Mouse (Mus musculus): ENCODE measurements around the gene Fam161a. TPM values are rescaled to one million over a fixed set of nuclear protein-coding genes. Genes with fewer than 3 reads are reported as not detected.

Fam161a gene
- polyA plus RNA-seq, 1 experiment from 2014 or later: 3.2 TPM

- Histone ChIP-seq H3K9ac (ENCODE audit: low read length) (no peak overlapping the region), H3K4me3 (ENCODE audit: low read depth, low read length) (no peak overlapping the region), H3K36me3 (ENCODE audit: control insufficient read depth, insufficient read depth, low read length) (no peaks in the 10 kb centered on the region), H3K27me3 (ENCODE audit: control insufficient read depth, insufficient read depth, low read length) (no peaks in the 10 kb centered on the region), H3K27ac (replicated peaks) (no peak overlapping the region), H3K9me3 (ENCODE audit: control insufficient read depth, low read length) (no peaks in the 10 kb centered on the region), H3K4me2 (replicated peaks; ENCODE audit: low read depth) (no peak overlapping the region), H3K4me1 (replicated peaks; ENCODE audit: control insufficient read depth, insufficient read depth) (no peaks in the 10 kb centered on the region)
- ATAC-seq (ENCODE audit: low FRiP score, low TSS enrichment) (no peak), DNase-seq (ENCODE audit: low spot score) (no peak)
- WGBS: 92% methylated on average over 14 of the region's 14 CpGs
- TF ChIP-seq CTCF (IDR thresholded peaks at IDR 0.05; ENCODE audit: low read depth) (no peak), EP300 (optimal IDR thresholded peaks at IDR 0.05) (no peak)
Observed at GRCm38 (mm10) chr11:23020841-23021240, 13.5 kb downstream of the Fam161a start.

DNA sequence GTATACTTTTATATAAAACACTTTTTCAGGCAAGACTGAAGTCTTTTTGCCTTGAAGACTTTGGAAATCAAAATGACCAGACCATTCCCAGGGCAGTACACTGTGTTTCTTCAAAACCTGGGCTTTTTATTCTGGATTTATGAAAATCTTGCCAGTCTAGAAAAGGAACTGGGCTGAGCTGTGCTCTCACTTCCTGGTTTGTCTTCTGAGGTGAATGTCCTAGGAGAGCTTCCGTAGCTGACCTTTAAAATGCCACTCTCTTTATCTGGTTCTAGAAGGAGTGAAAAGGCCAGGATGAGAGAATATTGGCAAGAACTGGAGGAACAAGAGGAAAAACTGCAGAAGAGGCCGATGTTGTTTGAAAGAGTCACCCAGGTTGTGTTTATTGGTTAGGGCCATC is 15.8 kb downstream of the Fam161a start:
- Histone ChIP-seq H3K4me2 (replicated peaks; ENCODE audit: low read depth) (no peak overlapping the region), H3K36me3 (ENCODE audit: control insufficient read depth, insufficient read depth, low read length) (no peaks in the 10 kb centered on the region), H3K4me3 (ENCODE audit: low read depth, low read length) (no peak overlapping the region), H3K9ac (ENCODE audit: low read length) (no peak overlapping the region), H3K27me3 (ENCODE audit: control insufficient read depth, insufficient read depth, low read length) (no peaks in the 10 kb centered on the region), H3K9me3 (ENCODE audit: control insufficient read depth, low read length) (no peaks in the 10 kb centered on the region), H3K4me1 (replicated peaks; ENCODE audit: control insufficient read depth, insufficient read depth) (no peaks in the 10 kb centered on the region), H3K27ac (replicated peaks) (no peak overlapping the region)
- DNase-seq (ENCODE audit: low spot score) (no peak), ATAC-seq (ENCODE audit: low FRiP score, low TSS enrichment) (no peak)
- no peak for TF ChIP-seq EP300 (optimal IDR thresholded peaks at IDR 0.05)
- 91% methylated on average over 2 of the region's 2 CpGs for WGBS

DNA sequence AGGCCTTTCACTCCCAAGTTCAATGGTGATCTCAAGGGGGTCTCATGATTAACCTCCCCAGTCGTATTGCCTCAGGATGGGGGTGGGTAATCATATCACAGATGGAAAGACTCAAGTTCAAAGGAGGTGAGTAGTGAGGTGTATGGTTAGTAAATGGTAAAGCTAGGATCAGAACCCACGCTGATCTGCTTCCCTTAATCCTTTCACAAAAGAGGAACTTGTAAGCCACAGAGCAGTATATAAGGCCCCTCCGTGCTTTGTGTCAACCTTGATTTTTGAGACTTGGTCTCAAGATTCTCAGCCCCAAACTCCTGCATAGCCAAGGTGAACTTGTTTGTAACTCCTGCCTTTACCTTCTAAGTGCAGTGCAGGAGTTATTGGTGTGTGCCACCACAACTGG is 16.8 kb downstream of the Fam161a start:
- Histone ChIP-seq H3K9ac (ENCODE audit: low read length) (no peak overlapping the region), H3K4me3 (ENCODE audit: low read depth, low read length) (no peak overlapping the region), H3K9me3 (ENCODE audit: control insufficient read depth, low read length) (no peaks in the 10 kb centered on the region), H3K27me3 (ENCODE audit: control insufficient read depth, insufficient read depth, low read length) (no peaks in the 10 kb centered on the region), H3K4me1 (replicated peaks; ENCODE audit: control insufficient read depth, insufficient read depth) (no peaks in the 10 kb centered on the region), H3K4me2 (replicated peaks; ENCODE audit: low read depth) (no peak overlapping the region), H3K36me3 (ENCODE audit: control insufficient read depth, insufficient read depth, low read length) (no peaks in the 10 kb centered on the region), H3K27ac (replicated peaks) (no peak overlapping the region)
- DNase-seq (ENCODE audit: low spot score) (no peak), ATAC-seq (ENCODE audit: low FRiP score, low TSS enrichment) (no peak)
- 73% methylated on average over 3 of the region's 3 CpGs for WGBS
- TF ChIP-seq EP300 (optimal IDR thresholded peaks at IDR 0.05) (no peak), CTCF (IDR thresholded peaks at IDR 0.05; ENCODE audit: low read depth) (no peak)

GRCm38 (mm10) chr11:23028957-23029356 is 21.6 kb downstream of the Fam161a start:
- no peak for ATAC-seq (ENCODE audit: low FRiP score, low TSS enrichment)
- 26% methylated on average over 3 of the region's 3 CpGs for WGBS
- no peaks in the 10 kb centered on the region for H3K9me3 ChIP-seq (ENCODE audit: control insufficient read depth, low read length)
- no peaks in the 10 kb centered on the region for H3K27me3 ChIP-seq (ENCODE audit: control insufficient read depth, insufficient read depth, low read length)
- H3K4me2 ChIP-seq (replicated peaks; ENCODE audit: low read depth): no peak overlapping the region
- no peak overlapping the region for H3K27ac ChIP-seq (replicated peaks)
- DNase-seq (ENCODE audit: low spot score): no peak
- H3K4me3 ChIP-seq (ENCODE audit: low read depth, low read length): no peak overlapping the region
- no peak overlapping the region for H3K9ac ChIP-seq (ENCODE audit: low read length)
- no peaks in the 10 kb centered on the region for H3K4me1 ChIP-seq (replicated peaks; ENCODE audit: control insufficient read depth, insufficient read depth)
- H3K36me3 ChIP-seq (ENCODE audit: control insufficient read depth, insufficient read depth, low read length): no peaks in the 10 kb centered on the region
- TF ChIP-seq CTCF (IDR thresholded peaks at IDR 0.05; ENCODE audit: low read depth): no peak
- TF ChIP-seq EP300 (optimal IDR thresholded peaks at IDR 0.05): no peak

DNA sequence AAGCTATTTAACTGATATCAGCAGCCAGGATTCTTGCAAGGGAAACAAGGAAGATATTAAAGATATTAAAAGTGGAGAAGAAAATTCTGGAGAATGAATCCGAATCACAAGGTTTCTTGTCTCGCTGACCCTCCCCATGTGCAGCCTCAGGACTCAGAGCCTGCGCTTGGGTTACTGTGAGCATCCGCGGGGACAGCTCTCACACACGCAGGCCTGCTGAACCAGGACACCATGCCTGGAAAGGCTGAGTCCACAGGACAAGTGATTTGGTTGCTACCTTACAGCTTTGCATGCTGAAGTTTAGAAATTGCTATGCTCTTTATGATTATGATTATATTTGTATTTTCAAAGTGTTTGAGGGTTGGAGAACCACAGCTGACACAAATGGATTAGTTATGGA is 22.1 kb downstream of the Fam161a start:
- Histone ChIP-seq H3K27ac (replicated peaks) (no peak overlapping the region), H3K9me3 (ENCODE audit: control insufficient read depth, low read length) (no peaks in the 10 kb centered on the region), H3K4me3 (ENCODE audit: low read depth, low read length) (no peak overlapping the region), H3K27me3 (ENCODE audit: control insufficient read depth, insufficient read depth, low read length) (no peaks in the 10 kb centered on the region), H3K9ac (ENCODE audit: low read length) (no peak overlapping the region), H3K4me1 (replicated peaks; ENCODE audit: control insufficient read depth, insufficient read depth) (no peaks in the 10 kb centered on the region), H3K4me2 (replicated peaks; ENCODE audit: low read depth) (no peak overlapping the region), H3K36me3 (ENCODE audit: control insufficient read depth, insufficient read depth, low read length) (no peaks in the 10 kb centered on the region)
- TF ChIP-seq CTCF (IDR thresholded peaks at IDR 0.05; ENCODE audit: low read depth): no peak
- no peak for TF ChIP-seq EP300 (optimal IDR thresholded peaks at IDR 0.05)
- no peak for ATAC-seq (ENCODE audit: low FRiP score, low TSS enrichment)
- 61% methylated on average over 6 of the region's 6 CpGs for WGBS
- DNase-seq (ENCODE audit: low spot score): no peak

DNA sequence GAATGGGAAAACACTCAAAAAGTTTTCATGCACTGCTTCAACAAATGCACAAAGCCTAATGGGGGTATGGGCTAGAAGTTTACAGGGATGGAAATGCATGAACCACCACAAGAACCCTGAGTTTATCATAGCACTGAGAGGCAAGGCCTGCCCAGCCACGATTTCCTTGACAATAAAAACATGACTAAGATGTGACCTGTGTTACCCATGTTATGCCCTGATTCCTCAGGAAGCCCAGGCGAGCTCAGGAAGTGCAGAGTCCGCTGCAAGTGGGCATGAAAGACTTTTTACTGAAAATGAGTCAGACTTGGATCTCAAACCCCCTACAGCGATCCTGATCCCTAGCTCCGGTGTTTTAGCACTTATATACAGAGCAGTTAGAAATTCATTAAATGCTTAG is 39.9 kb downstream of the Fam161a start:
- Histone ChIP-seq H3K27me3 (ENCODE audit: control insufficient read depth, insufficient read depth, low read length) (no peaks in the 10 kb centered on the region), H3K36me3 (ENCODE audit: control insufficient read depth, insufficient read depth, low read length) (no peaks in the 10 kb centered on the region), H3K27ac (replicated peaks) (no peak overlapping the region), H3K4me1 (replicated peaks; ENCODE audit: control insufficient read depth, insufficient read depth) (no peaks in the 10 kb centered on the region), H3K9ac (ENCODE audit: low read length) (no peak overlapping the region), H3K4me2 (replicated peaks; ENCODE audit: low read depth) (no peak overlapping the region), H3K4me3 (ENCODE audit: low read depth, low read length) (no peak overlapping the region), H3K9me3 (ENCODE audit: control insufficient read depth, low read length) (no peaks in the 10 kb centered on the region)
- ATAC-seq (ENCODE audit: low FRiP score, low TSS enrichment) (no peak), DNase-seq (ENCODE audit: low spot score) (no peak)
- no peak for TF ChIP-seq EP300 (optimal IDR thresholded peaks at IDR 0.05)
- TF ChIP-seq CTCF (IDR thresholded peaks at IDR 0.05; ENCODE audit: low read depth): no peak
- WGBS: 40% methylated on average over 5 of the region's 5 CpGs

All from stomach, postnatal 0 days (tissue).